Mouse (Mus musculus) MEL (cell line): ENCODE measurements at regions not wholly inside any gene's neighbourhood (a gene's known extent, or its start where the extent isn't known, plus 50 kb on each side); places are given as distances from the start of the nearest gene placed in this dataset.

ENCODE experiments used
- CTCF ChIP-seq, 3 experiments: IDR thresholded peaks in 2 of 3; conservative IDR thresholded peaks in 1 of 3; 2 replicates each; pipeline ENCODE4 v1.5.1; 2011 to 2012; ENCODE audit warnings: low read length in 3 of 3, low read depth in 2 of 3, mild to moderate bottlenecking in 2 of 3, improper control_type of control experiment in 1 of 3, inconsistent platforms in 1 of 3, mixed read lengths in 1 of 3, moderate library complexity in 1 of 3; ENCODE audit not compliant: control insufficient read depth in 1 of 3, insufficient read depth in 1 of 3, poor library complexity in 1 of 3, severe bottlenecking in 1 of 3
- EP300 ChIP-seq, 2 experiments: IDR thresholded peaks; 2 replicates each; pipeline ENCODE4 v1.6.1; 2011; ENCODE audit warnings: improper control_type of control experiment in 2 of 2, low read length in 2 of 2, low read depth in 1 of 2, mild to moderate bottlenecking in 1 of 2
- HCFC1 ChIP-seq: IDR thresholded peaks from 2 replicates; pipeline ENCODE4 v1.6.1; 2012; ENCODE audit warnings: low read depth, mild to moderate bottlenecking, inconsistent platforms, low read length, improper control_type of control experiment, moderate library complexity
- KAT2A ChIP-seq: conservative IDR thresholded peaks from 2 replicates; pipeline ENCODE4 v1.6.1; 2012; ENCODE audit warnings: low read depth, low read length, improper control_type of control experiment, inconsistent platforms
- POLR2A ChIP-seq, 2 experiments: IDR thresholded peaks; 2 replicates each; pipeline ENCODE4 v1.6.1; 2011 to 2012; ENCODE audit warnings: low read length in 2 of 2, mild to moderate bottlenecking in 2 of 2, control low read depth in 1 of 2, improper control_type of control experiment in 1 of 2, low read depth in 1 of 2, moderate library complexity in 1 of 2; ENCODE audit not compliant: control insufficient read depth in 1 of 2, insufficient read depth in 1 of 2, poor library complexity in 1 of 2
- POLR2AphosphoS2 ChIP-seq: IDR thresholded peaks from 2 replicates; pipeline ENCODE4 v1.6.1; 2011; ENCODE audit warnings: low read length, improper control_type of control experiment
- TBP ChIP-seq: IDR thresholded peaks from 2 replicates; pipeline ENCODE4 v1.8.0; 2011; ENCODE audit warnings: low read depth, low read length, improper control_type of control experiment
- USF1 ChIP-seq: IDR thresholded peaks from 2 replicates; pipeline ENCODE4 v1.6.1; 2014; ENCODE audit warnings: low read depth, mild to moderate bottlenecking, inconsistent platforms, low read length, improper control_type of control experiment, moderate library complexity
- ZKSCAN1 ChIP-seq: IDR thresholded peaks from 2 replicates; pipeline ENCODE4 v1.6.1; 2012; ENCODE audit warnings: low read depth, mild to moderate bottlenecking, inconsistent platforms, low read length, improper control_type of control experiment, moderate library complexity
- ZNF384 ChIP-seq: IDR thresholded peaks from 2 replicates; pipeline ENCODE4 v1.6.1; 2012; ENCODE audit warnings: low read depth, mild to moderate bottlenecking, inconsistent platforms, low read length, improper control_type of control experiment

- TF ChIP-seq TBP (no peak), EP300 (IDR thresholded peaks at IDR 0.05; ENCODE audit: low read depth in 1 of 2, low read length in 2 of 2) (no peak), USF1 (no peak), KAT2A (no peak), HCFC1 (no peak), POLR2A (IDR thresholded peaks at IDR 0.05; ENCODE audit: control insufficient read depth in 1 of 2, insufficient read depth in 1 of 2, low read depth in 1 of 2, low read length in 2 of 2, poor library complexity in 1 of 2) (no peak), POLR2AphosphoS2 (no peak), CTCF (IDR thresholded peaks at IDR 0.05 in 2 of 3, conservative IDR thresholded peaks at IDR 0.05 in 1 of 3; ENCODE audit: control insufficient read depth in 1 of 3, insufficient read depth in 1 of 3, low read depth in 2 of 3, low read length in 3 of 3, poor library complexity in 1 of 3, severe bottlenecking in 1 of 3) (no peak), ZKSCAN1 (no peak), ZNF384 (no peak)
Measured at GRCm38 (mm10) chr13:99038198-99039062, 54.1 kb upstream of the 1700024P04Rik start.
